Mouse (Mus musculus) forebrain, embryonic 11.5 days (tissue): ENCODE results near the gene Arl4d. TPM values are rescaled to one million over a fixed set of nuclear protein-coding genes. Genes with fewer than 3 reads are reported as not detected.
A peak's percentile ranks its signal among the peaks of the same experiment; 100 is the strongest.

Experiments used
- ATAC-seq: fragments of 200-750 bp; cut with Nextera tagmentation; replicated peaks from 2 replicates; pipeline ENCODE4 v1.8.0; 2017; ENCODE audit warnings: moderate TSS enrichment; ENCODE audit not compliant: low FRiP score
- DNase-seq: peaks from one replicate; pipeline ENCODE4 v3.0.0-alpha.2; 2017; ENCODE audit warnings: low spot score
- H3K27ac ChIP-seq: fragments of 300-500 bp; sonication (generic); 2 replicates; pipeline ENCODE4 v1.5.1; 2014; ENCODE audit warnings: low read depth, low read length
- H3K27me3 ChIP-seq: fragments of 300-500 bp; sonication (generic); 2 replicates; pipeline ENCODE4 v1.6.1; 2014; ENCODE audit warnings: mild to moderate bottlenecking, low read length, mixed read lengths; ENCODE audit not compliant: control insufficient read depth, insufficient read depth
- H3K36me3 ChIP-seq: fragments of 300-500 bp; sonication (generic); 2 replicates; pipeline ENCODE4 v1.6.1; 2014; ENCODE audit warnings: mild to moderate bottlenecking, low read length, moderate library complexity, mixed read lengths; ENCODE audit not compliant: control insufficient read depth, insufficient read depth
- H3K4me1 ChIP-seq: fragments of 300-500 bp; sonication (generic); replicated peaks from 2 replicates; pipeline ENCODE4 v1.6.1; 2014; ENCODE audit warnings: low read length, mixed read lengths; ENCODE audit not compliant: control insufficient read depth, insufficient read depth
- H3K4me2 ChIP-seq: fragments of 300-500 bp; sonication (generic); 2 replicates; pipeline ENCODE4 v1.6.1; 2014; ENCODE audit warnings: low read depth, mild to moderate bottlenecking, low read length, moderate library complexity, mixed read lengths; ENCODE audit not compliant: severe bottlenecking
- H3K4me3 ChIP-seq: fragments of 300-500 bp; sonication (generic); 2 replicates; pipeline ENCODE4 v1.5.1; 2014; ENCODE audit warnings: low read depth, low read length
- H3K9ac ChIP-seq: fragments of 300-500 bp; sonication (generic); 2 replicates; pipeline ENCODE4 v1.6.1; 2014; ENCODE audit warnings: low read length
- H3K9me3 ChIP-seq: fragments of 300-500 bp; sonication (generic); 2 replicates; pipeline ENCODE4 v1.6.1; 2016; ENCODE audit warnings: low read length, mixed read lengths; ENCODE audit not compliant: control insufficient read depth
- WGBS: fragments of 180-500 bp; shearing (Covaris S2); extraction: QIAGEN DNeasy Blood & Tissue Kit; methylation state at CpG from one replicate; pipeline ENCODE4 v1.1.7; 2014; 5-methylcytosine and 5-hydroxymethylcytosine counted together
- polyA plus RNA-seq: library from polyadenylated mRNA; unstranded; fragments of >200 nt; fragmentation: Nextera tagmentation; extraction: Ambion mirVana; gene quantifications from 2 replicates; pipeline ENCODE4 v1.2.1, GENCODE M21; 2014

The Arl4d gene
- polyA plus RNA-seq, 1 experiment from 2014 or later, result 8.0 TPM

GRCm38 (mm10) chr11:101667871-101668532, 2.7 kb downstream of the Arl4d start:
- 75% methylated on average over 14 of the region's 14 CpGs for WGBS
- peak overlapping the region; percentile 12; the same call in 1 of the 2 replicates for H3K4me2 ChIP-seq
- 0 out of 2 replicates have a peak, but pooled peaks cover 2% of the 10 kb centered on the region for H3K4me1 ChIP-seq
- 0 out of 2 replicates have a peak overlapping the region, but pooled peaks have one; percentile 15 for H3K27ac ChIP-seq
- H3K27me3 ChIP-seq, result peaks cover 4% of the 10 kb centered on the region; the same call in 1 of the 2 replicates
- no peak overlapping the region for H3K9ac ChIP-seq
- ATAC-seq (no peak), DNase-seq (no peak)
- H3K36me3 ChIP-seq, result no peaks in the 10 kb centered on the region
- no peaks in the 10 kb centered on the region for H3K9me3 ChIP-seq
- no peak overlapping the region for H3K4me3 ChIP-seq

- H3K9ac ChIP-seq, result no peak overlapping the region
- DNase-seq (no peak), ATAC-seq (no peak)
- H3K4me2 ChIP-seq, result no peak overlapping the region
- H3K4me1 ChIP-seq, result 0 out of 2 replicates have a peak, but pooled peaks cover 2% of the 10 kb centered on the region
- peaks cover 4% of the 10 kb centered on the region; the same call in 1 of the 2 replicates for H3K27me3 ChIP-seq
- H3K9me3 ChIP-seq, result no peaks in the 10 kb centered on the region
- H3K36me3 ChIP-seq, result no peaks in the 10 kb centered on the region
- H3K27ac ChIP-seq, result no peak overlapping the region
- H3K4me3 ChIP-seq, result no peak overlapping the region
- WGBS, result 58% methylated on average over 13 of the region's 13 CpGs
Measured at GRCm38 (mm10) chr11:101668546-101669261, 3.4 kb downstream of the Arl4d start.

- Histone ChIP-seq H3K4me3 (no peak overlapping the region), H3K36me3 (no peaks in the 10 kb centered on the region), H3K4me2 (no peak overlapping the region), H3K27me3 (peaks cover 4% of the 10 kb centered on the region; the same call in 1 of the 2 replicates), H3K9ac (no peak overlapping the region), H3K4me1 (0 out of 2 replicates have a peak, but pooled peaks cover 2% of the 10 kb centered on the region), H3K27ac (no peak overlapping the region), H3K9me3 (no peaks in the 10 kb centered on the region)
- no peak for DNase-seq
- no peak for ATAC-seq
- WGBS, result 80% methylated on average over 1 of the region's 1 CpGs
Measured at GRCm38 (mm10) chr11:101670334-101670733, 5.0 kb downstream of the Arl4d start.

GRCm38 (mm10) chr11:101671255-101671654, 5.9 kb downstream of the Arl4d start:
- Histone ChIP-seq H3K4me1 (0 out of 2 replicates have a peak, but pooled peaks cover 2% of the 10 kb centered on the region), H3K4me2 (no peak overlapping the region), H3K27me3 (peaks cover 4% of the 10 kb centered on the region; the same call in 1 of the 2 replicates), H3K27ac (no peak overlapping the region), H3K9ac (no peak overlapping the region), H3K9me3 (no peaks in the 10 kb centered on the region), H3K4me3 (no peak overlapping the region), H3K36me3 (no peaks in the 10 kb centered on the region)
- no peak for ATAC-seq
- DNase-seq, result no peak
- WGBS, result 83% methylated on average over 4 of the region's 4 CpGs

GRCm38 (mm10) chr11:101673010-101673642, 7.8 kb downstream of the Arl4d start:
- Histone ChIP-seq H3K36me3 (no peaks in the 10 kb centered on the region), H3K4me1 (0 out of 2 replicates have a peak, but pooled peaks cover 2% of the 10 kb centered on the region), H3K4me3 (no peak overlapping the region), H3K27me3 (no peaks in the 10 kb centered on the region), H3K27ac (no peak overlapping the region), H3K9ac (no peak overlapping the region), H3K4me2 (no peak overlapping the region), H3K9me3 (no peaks in the 10 kb centered on the region)
- DNase-seq, result no peak
- ATAC-seq, result no peak
- 45% methylated on average over 16 of the region's 16 CpGs for WGBS

GRCm38 (mm10) chr11:101674106-101674505, 8.8 kb downstream of the Arl4d start:
- H3K9me3 ChIP-seq, result no peaks in the 10 kb centered on the region
- no peaks in the 10 kb centered on the region for H3K36me3 ChIP-seq
- H3K4me3 ChIP-seq, result no peak overlapping the region
- H3K27me3 ChIP-seq, result no peaks in the 10 kb centered on the region
- H3K9ac ChIP-seq, result no peak overlapping the region
- DNase-seq, result no peak
- WGBS, result 92% methylated on average over 5 of the region's 5 CpGs
- no peak overlapping the region for H3K27ac ChIP-seq
- H3K4me2 ChIP-seq, result no peak overlapping the region
- 0 out of 2 replicates have a peak, but pooled peaks cover 2% of the 10 kb centered on the region for H3K4me1 ChIP-seq
- ATAC-seq, result no peak

GRCm38 (mm10) chr11:101675349-101675748, 10.0 kb downstream of the Arl4d start:
- H3K4me3 ChIP-seq, result no peak overlapping the region
- no peaks in the 10 kb centered on the region for H3K27me3 ChIP-seq
- H3K27ac ChIP-seq, result no peak overlapping the region
- no peak overlapping the region for H3K4me2 ChIP-seq
- ATAC-seq (no peak), DNase-seq (no peak)
- WGBS, result 91% methylated on average over 4 of the region's 4 CpGs
- no peak overlapping the region for H3K9ac ChIP-seq
- no peaks in the 10 kb centered on the region for H3K9me3 ChIP-seq
- no peaks in the 10 kb centered on the region for H3K36me3 ChIP-seq
- no peaks in the 10 kb centered on the region for H3K4me1 ChIP-seq

- DNase-seq (no peak), ATAC-seq (no peak)
- 86% methylated on average over 12 of the region's 12 CpGs for WGBS
- Histone ChIP-seq H3K9me3 (no peaks in the 10 kb centered on the region), H3K27me3 (no peaks in the 10 kb centered on the region), H3K36me3 (no peaks in the 10 kb centered on the region), H3K4me1 (no peaks in the 10 kb centered on the region), H3K9ac (no peak overlapping the region), H3K27ac (no peak overlapping the region), H3K4me2 (no peak overlapping the region), H3K4me3 (no peak overlapping the region)
Measured at GRCm38 (mm10) chr11:101677655-101678054, 12.3 kb downstream of the Arl4d start.
